Mouse (Mus musculus) midbrain, embryonic 16.5 days (tissue): ENCODE data around the gene Mrpl28. TPM values are rescaled to one million over a fixed set of nuclear protein-coding genes. Genes with fewer than 3 reads are reported as not detected.
A peak's percentile ranks its signal among the peaks of the same experiment; 100 is the strongest.

Source experiments
- ATAC-seq: fragments of 200-750 bp; cut with Nextera tagmentation; 2 replicates; pipeline ENCODE4 v1.8.0; 2017; ENCODE audit warnings: moderate TSS enrichment
- H3K27ac ChIP-seq: fragments of 300-500 bp; sonication (generic); 2 replicates; pipeline ENCODE4 v1.5.1; 2014; ENCODE audit warnings: mild to moderate bottlenecking, low read length, mixed read lengths
- H3K27me3 ChIP-seq: fragments of 300-500 bp; sonication (generic); 2 replicates; pipeline ENCODE4 v1.6.1; 2014; ENCODE audit warnings: low read depth, low read length, mixed read lengths; ENCODE audit not compliant: control insufficient read depth, insufficient read depth
- H3K36me3 ChIP-seq: fragments of 300-500 bp; sonication (generic); 2 replicates; pipeline ENCODE4 v1.6.1; 2014; ENCODE audit warnings: mild to moderate bottlenecking, low read length, moderate library complexity, mixed read lengths; ENCODE audit not compliant: control insufficient read depth, insufficient read depth
- H3K4me1 ChIP-seq: fragments of 300-500 bp; sonication (generic); 2 replicates; pipeline ENCODE4 v1.6.1; 2014; ENCODE audit warnings: mild to moderate bottlenecking, low read length, mixed read lengths; ENCODE audit not compliant: control insufficient read depth, insufficient read depth
- H3K4me2 ChIP-seq: fragments of 300-500 bp; sonication (generic); 2 replicates; pipeline ENCODE4 v1.6.1; 2014; ENCODE audit warnings: mild to moderate bottlenecking, low read length, mixed read lengths
- H3K4me3 ChIP-seq: fragments of 300-500 bp; sonication (generic); 2 replicates; pipeline ENCODE4 v1.5.1; 2014; ENCODE audit warnings: low read depth, mild to moderate bottlenecking, low read length, moderate library complexity, mixed read lengths
- H3K9ac ChIP-seq: fragments of 300-500 bp; sonication (generic); 2 replicates; pipeline ENCODE4 v1.6.1; 2014; ENCODE audit warnings: low read depth, low read length, mixed read lengths
- H3K9me3 ChIP-seq: fragments of 300-500 bp; sonication (generic); replicated peaks from 2 replicates; pipeline ENCODE4 v1.6.1; 2014; ENCODE audit warnings: mild to moderate bottlenecking, low read length, mixed read lengths; ENCODE audit not compliant: control insufficient read depth, poor library complexity, severe bottlenecking
- WGBS: fragments of 180-500 bp; shearing (Covaris S2); extraction: QIAGEN DNeasy Blood & Tissue Kit; methylation state at CpG from one replicate; pipeline ENCODE4 v1.1.7; 2014; 5-methylcytosine and 5-hydroxymethylcytosine counted together
- polyA plus RNA-seq: library from polyadenylated mRNA; unstranded; fragments of >200 nt; fragmentation: Nextera tagmentation; extraction: Ambion mirVana; gene quantifications from 2 replicates; pipeline ENCODE4 v1.2.1, GENCODE M21; 2015

Gene Mrpl28
- polyA plus RNA-seq, 1 experiment from 2014 or later, result 172 TPM

DNA sequence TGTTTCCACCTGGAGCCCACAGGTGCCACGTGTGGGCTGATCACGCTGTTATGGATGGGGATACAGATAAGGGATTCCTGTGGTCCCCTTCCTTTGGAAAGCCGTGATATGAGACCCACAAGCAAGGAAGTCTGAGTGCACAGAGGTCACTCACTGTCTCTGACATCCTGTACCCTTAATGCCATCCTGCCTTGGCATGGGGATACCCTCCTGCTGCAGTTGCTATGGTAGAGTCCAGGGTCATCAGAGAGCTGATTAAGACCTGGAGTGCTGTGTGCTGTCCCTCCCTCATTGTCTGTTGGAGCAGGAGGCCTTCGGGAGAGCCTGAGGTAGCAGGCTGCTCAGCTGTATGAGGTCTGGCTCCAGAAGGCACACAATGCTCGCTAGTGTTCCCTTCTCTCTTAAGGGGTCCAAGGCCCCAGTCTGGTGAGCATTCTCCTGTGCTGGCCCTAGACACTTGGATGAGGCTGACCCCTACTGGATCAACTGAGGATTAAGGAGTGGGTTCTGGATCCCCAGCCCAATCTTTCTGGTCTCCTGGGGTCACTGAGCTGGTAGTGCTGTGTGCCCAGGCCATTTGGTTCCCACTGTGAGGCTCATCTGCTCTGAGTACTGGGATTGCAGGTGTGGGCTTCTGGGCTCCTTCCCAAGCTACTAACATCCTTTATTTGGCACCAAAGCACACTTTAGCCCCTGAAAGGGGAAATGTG, 714 bp upstream of the Mrpl28 start:
- Histone ChIP-seq H3K4me2 (no peak overlapping the region), H3K4me1 (peaks cover 8% of the 10 kb centered on the region), H3K9ac (no peak overlapping the region), H3K27me3 (no peaks in the 10 kb centered on the region; the same call in 1 of the 2 replicates), H3K36me3 (peaks cover 15% of the 10 kb centered on the region), H3K27ac (no peak overlapping the region), H3K9me3 (no peaks in the 10 kb centered on the region), H3K4me3 (no peak overlapping the region)
- no peak for ATAC-seq
- WGBS, result 60% methylated on average over 5 of the region's 5 CpGs

DNA sequence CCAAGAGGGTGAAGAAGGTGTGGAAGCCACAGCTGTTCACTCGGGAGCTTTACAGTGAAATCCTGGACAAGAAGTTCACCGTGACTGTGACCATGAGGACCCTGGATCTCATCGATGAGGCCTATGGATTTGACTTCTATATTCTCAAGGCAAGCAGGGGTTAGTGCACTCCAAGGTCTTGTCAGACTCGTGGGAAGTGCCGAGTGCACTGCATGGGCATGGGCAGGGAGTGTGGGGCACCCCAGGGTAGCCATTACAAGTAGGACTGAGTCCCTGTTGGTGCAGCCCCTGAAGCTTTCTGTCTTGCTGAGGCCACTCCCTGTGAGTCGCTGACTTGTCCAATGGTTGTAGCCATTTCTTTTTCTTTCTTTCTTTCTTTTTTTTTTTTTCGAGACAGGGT, 1.3 kb downstream of the Mrpl28 start:
- no peak overlapping the region for H3K27ac ChIP-seq
- no peak overlapping the region for H3K9ac ChIP-seq
- peak overlapping the region; percentile 82 for H3K4me2 ChIP-seq
- no peak for ATAC-seq
- no peaks in the 10 kb centered on the region for H3K9me3 ChIP-seq
- WGBS, result 87% methylated on average over 7 of the region's 7 CpGs
- H3K4me1 ChIP-seq, result peaks cover 8% of the 10 kb centered on the region
- H3K4me3 ChIP-seq, result peak overlapping the region; percentile 70; the same call in 1 of the 2 replicates
- no peaks in the 10 kb centered on the region for H3K27me3 ChIP-seq
- H3K36me3 ChIP-seq, result peaks cover 19% of the 10 kb centered on the region

DNA sequence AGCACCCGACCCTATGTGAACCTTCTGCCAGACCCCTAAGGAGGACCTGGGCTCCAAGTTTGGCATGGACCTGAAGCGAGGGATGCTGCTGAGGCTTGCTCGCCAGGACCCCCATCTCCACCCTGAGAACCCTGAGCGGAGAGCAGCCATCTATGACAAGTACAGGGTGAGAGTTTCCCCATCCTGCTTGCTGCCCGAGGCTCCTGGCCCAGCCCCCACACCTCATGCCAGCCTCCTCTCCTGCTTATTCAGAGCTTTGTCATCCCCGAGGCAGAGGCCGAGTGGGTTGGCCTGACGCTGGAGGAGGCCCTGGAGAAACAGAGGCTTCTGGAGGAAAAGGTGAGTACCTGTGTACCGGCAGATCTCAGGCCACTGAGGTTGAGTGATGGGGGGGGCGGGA, 1.9 kb downstream of the Mrpl28 start:
- 90% methylated on average over 10 of the region's 10 CpGs for WGBS
- Histone ChIP-seq H3K27me3 (no peaks in the 10 kb centered on the region), H3K9ac (no peak overlapping the region), H3K9me3 (no peaks in the 10 kb centered on the region), H3K4me1 (peaks cover 8% of the 10 kb centered on the region), H3K27ac (no peak overlapping the region), H3K4me2 (no peak overlapping the region), H3K4me3 (no peak overlapping the region), H3K36me3 (peaks cover 24% of the 10 kb centered on the region)
- ATAC-seq, result no peak

DNA sequence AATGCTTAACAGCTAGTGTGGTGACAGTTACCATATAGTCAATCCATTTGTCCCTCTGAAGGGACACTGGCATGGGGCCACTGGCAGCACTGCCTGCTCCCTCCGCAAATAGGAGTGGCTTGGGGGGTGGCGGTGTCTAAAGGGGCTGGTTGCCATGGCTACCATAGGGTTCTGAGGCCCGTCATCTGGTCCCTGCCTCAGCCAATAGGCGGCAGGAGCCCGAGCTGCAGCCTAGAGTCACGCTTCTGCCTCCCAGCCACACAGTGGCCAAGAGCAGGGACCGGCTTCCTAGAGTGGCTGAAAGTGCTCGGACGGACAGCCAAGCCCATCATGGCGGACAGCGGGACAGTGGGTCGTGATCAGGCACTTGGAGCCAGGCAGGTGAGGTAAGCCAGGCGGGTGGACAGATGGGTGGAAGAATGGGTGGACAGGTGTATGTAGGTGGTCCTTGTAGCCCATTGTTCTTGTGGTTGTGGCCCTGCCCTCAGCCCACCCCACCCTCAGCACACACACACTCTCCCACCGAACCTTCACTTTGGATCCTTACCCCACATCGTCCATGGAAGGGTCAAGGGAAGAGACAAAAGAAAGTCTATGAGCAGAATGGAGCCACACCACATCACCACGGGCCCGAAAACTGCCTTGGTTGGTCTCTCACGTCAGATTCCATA, 7.9 kb downstream of the Mrpl28 start:
- peak; percentile 86 for ATAC-seq
- Histone ChIP-seq H3K4me3 (peak overlapping the region; percentile 44), H3K27me3 (no peaks in the 10 kb centered on the region), H3K4me1 (peaks cover 16% of the 10 kb centered on the region), H3K27ac (peak overlapping the region; percentile 82), H3K9ac (peak overlapping the region; percentile 72), H3K36me3 (peaks cover 20% of the 10 kb centered on the region), H3K9me3 (no peaks in the 10 kb centered on the region), H3K4me2 (peak overlapping the region; percentile 75)
- 29% methylated on average over 18 of the region's 18 CpGs for WGBS

DNA sequence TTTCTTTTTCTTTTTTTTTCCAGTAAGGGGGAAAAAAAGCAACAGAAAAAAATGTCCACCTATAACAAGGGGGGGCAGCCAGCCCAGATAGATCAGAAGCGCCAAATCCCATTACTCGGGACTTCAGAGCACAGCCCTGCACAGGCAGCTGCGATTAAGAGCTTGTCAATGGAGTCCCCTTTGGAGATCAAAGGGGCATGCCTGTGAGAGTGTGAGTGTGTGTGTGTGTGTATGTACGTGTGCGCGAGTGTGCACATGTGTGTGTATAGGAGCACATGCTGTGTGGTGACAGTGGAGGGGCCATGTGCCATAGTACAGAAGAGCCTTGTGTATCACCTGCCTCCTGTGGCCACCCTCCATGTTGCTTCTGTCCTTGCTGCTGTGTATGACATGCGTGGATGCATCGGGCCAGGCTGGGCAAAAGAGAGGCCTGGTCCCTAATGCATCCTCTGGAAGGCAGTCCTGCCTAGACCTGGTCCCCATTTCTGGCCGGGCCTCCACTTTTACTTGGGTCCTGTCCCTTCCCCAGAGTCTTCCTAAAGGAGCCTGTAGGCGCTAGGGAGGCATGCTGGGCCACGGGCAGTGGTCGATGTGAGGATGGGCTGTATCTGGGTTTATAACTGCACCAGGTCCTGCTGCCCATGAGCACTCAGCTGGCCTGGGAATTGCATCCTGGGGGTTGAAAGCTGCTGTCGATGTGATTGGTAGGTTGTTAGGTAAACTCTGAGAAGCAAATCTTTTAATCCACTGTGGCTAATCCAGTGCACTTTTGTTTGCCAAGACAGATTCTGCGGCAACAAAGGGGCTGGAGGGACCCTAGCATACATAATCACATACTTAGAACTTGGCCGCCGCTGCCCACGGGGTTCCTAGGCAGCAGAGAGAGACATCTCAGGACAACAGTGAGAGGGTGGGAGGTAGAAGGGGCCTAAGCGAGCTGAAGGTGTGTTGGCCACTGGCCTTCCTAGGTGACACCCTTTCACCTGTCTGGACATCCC, 8.9 kb downstream of the Mrpl28 start:
- Histone ChIP-seq H3K36me3 (peaks cover 12% of the 10 kb centered on the region), H3K9me3 (no peaks in the 10 kb centered on the region), H3K4me3 (peak overlapping the region; percentile 44), H3K27ac (peak overlapping the region; percentile 82), H3K4me1 (peaks cover 16% of the 10 kb centered on the region), H3K27me3 (no peaks in the 10 kb centered on the region), H3K9ac (peak overlapping the region; percentile 72), H3K4me2 (peak overlapping the region; percentile 75)
- ATAC-seq, result peak; percentile 47; the same call in 1 of the 2 replicates
- 31% methylated on average over 18 of the region's 18 CpGs for WGBS

DNA sequence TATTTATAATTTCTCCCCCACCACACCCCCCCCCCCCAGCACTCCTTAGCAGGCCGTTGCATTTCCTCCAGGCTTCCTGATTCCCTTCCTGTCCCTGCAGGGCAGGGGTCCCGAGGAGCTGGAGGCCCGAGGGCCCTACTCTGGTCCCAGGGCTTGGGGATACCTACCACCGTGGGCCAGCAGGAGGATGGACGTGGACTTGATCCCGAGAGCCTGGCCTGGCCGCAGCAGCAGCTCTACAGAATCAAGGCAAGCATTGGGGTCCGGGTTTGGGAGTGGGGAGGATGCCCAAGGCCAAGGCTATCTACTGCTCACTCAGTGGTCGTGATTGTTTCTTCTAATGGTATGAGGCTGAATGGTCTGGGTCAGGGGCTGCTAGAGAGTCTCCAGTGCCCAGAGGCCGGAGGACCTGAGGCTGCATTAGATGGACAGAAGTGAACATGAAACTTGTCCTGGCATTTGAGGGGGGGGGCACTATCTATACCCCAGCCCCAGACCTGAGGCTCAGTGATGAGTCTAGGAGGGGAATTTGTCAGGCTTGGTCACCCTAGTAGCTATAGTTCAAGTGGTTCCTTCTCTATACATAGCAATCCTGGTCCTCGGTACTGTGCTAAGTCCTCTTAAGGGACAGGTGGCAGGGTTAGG, 13.9 kb downstream of the Mrpl28 start:
- ATAC-seq, result no peak
- H3K4me3 ChIP-seq, result no peak overlapping the region
- peaks cover 42% of the 10 kb centered on the region for H3K4me1 ChIP-seq
- no peak overlapping the region for H3K9ac ChIP-seq
- H3K27me3 ChIP-seq, result no peaks in the 10 kb centered on the region
- H3K36me3 ChIP-seq, result no peaks in the 10 kb centered on the region
- H3K9me3 ChIP-seq, result no peaks in the 10 kb centered on the region
- no peak overlapping the region for H3K4me2 ChIP-seq
- 89% methylated on average over 11 of the region's 11 CpGs for WGBS
- no peak overlapping the region for H3K27ac ChIP-seq

DNA sequence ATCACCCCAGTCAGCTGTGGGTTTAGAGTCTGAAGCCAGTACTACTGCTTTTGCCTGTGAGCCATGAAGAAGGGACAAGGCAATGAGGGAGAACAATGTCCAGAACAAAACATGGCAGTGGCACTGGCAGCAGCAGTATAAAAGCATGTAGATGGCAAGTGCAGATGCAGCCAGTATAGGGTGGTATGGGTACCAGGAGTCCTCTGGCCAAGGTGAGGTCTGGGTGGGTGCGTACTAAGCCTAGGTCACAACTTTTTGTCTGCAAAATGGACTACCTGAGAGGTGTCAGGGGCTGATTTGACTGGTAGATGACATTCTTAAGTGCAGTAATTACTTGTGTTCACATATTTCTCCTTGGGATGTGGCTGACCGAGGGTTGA, 14.4 kb downstream of the Mrpl28 start:
- H3K4me1 ChIP-seq, result peaks cover 39% of the 10 kb centered on the region
- H3K36me3 ChIP-seq, result no peaks in the 10 kb centered on the region
- WGBS, result 69% methylated on average over 2 of the region's 2 CpGs
- H3K27ac ChIP-seq, result peak overlapping the region; percentile 43
- 0 out of 2 replicates have a peak, but pooled peaks have one; percentile 4 for ATAC-seq
- H3K27me3 ChIP-seq, result no peaks in the 10 kb centered on the region
- peak overlapping the region; percentile 86 for H3K4me2 ChIP-seq
- H3K9me3 ChIP-seq, result no peaks in the 10 kb centered on the region
- H3K9ac ChIP-seq, result 0 out of 2 replicates have a peak overlapping the region, but pooled peaks have one; percentile 98
- peak overlapping the region; percentile 95 for H3K4me3 ChIP-seq

DNA sequence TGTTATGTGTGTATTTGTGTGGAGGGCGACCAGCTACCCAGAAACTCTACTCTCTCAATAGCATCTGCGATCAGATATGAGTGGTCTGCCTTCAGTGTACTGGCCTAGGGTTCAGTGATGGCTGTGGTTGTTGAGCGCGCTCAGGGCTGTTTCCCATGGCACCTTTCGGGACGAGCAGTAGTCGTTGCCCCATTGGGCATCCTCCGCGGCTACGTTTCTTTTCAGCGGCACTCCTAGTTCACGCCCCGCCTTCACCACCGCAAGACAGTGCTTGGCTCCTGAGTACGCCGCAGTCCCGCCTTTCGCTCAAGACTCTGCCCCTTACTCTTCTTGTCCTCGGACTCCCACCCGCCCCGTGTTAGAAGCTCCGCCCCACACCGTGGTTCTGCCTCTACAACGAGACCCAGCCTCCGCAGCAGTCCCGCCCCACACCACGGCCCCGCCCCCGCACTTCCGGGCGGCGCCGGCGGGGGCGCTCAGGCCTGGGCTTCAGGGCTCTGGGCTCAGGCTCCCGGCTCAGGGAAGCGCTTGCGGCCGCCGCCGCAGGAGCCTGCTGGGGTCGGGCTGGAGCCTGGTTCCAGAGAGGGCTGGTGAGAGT, 15.0 kb downstream of the Mrpl28 start, which contains the start of gene Axin1:
Axin1 (plus strand) TSS at position 450 of the 598 bp plus-strand sequence.
- H3K4me2 ChIP-seq, result peak within 1 kb of the TSS; percentile 86
- H3K4me3 ChIP-seq, result peak within 1 kb of the TSS; percentile 95
- H3K27ac ChIP-seq, result peak within 1 kb of the TSS; percentile 90
- under 1% methylated on average over 42 of the region's 42 CpGs for WGBS
- ATAC-seq, result peak; percentile 96
- H3K9ac ChIP-seq, result peak within 1 kb of the TSS; percentile 98
- no peaks in the 10 kb centered on the region for H3K27me3 ChIP-seq
- H3K9me3 ChIP-seq, result no peaks in the 10 kb centered on the region
- peaks cover 34% of the 10 kb centered on the region for H3K4me1 ChIP-seq
- H3K36me3 ChIP-seq, result peaks cover 3% of the 10 kb centered on the region
